Mouse (Mus musculus) heart, adult 2 months (tissue): ENCODE results near the gene Pmfbp1.

ENCODE experiments used
- CTCF ChIP-seq: fragments of 200-600 bp; IDR thresholded peaks from 2 replicates; pipeline ENCODE4 v1.8.1; 2022; ENCODE audit warnings: antibody characterized with exemption, mild to moderate bottlenecking, moderate library complexity
- POLR2A ChIP-seq: fragments of 200-500 bp; IDR thresholded peaks from 2 replicates; pipeline ENCODE4 v1.6.1; 2011; ENCODE audit warnings: mild to moderate bottlenecking, low read depth, low read length, control low read depth; ENCODE audit not compliant: insufficient read depth

GRCm38 (mm10) chr8:109586972-109587504 is 93.2 kb downstream of the Pmfbp1 start:
- TF ChIP-seq POLR2A (no peak), CTCF (no peak)
